Mouse (Mus musculus): ENCODE measurements around the gene Dock2. TPM values are rescaled to one million over a fixed set of nuclear protein-coding genes. Genes with fewer than 3 reads are reported as not detected.

Dock2 gene
- polyA plus RNA-seq, 1 experiment, result 3.4 TPM

DNA sequence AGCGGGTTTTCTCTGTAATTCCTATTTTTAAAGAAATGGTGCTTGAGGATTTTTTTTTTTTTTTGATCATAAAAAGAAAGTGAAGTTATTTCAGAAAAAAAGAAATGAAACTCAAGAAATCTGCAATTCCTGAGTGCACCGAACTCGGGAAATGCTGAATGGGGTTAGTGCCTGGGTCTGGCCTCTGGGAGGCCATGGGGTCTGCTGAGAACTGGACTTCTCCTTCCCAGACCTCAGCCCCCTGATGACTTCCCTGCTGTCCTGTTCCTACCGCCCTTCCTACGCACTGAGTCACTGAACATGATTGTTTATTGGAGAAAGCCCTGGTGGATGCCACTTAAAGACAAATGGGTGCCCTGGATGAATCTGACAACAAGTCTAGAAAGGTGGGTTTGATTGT is 356.5 kb downstream of the Dock2 start:
- no peak for DNase-seq (ENCODE audit: low read depth)

DNA sequence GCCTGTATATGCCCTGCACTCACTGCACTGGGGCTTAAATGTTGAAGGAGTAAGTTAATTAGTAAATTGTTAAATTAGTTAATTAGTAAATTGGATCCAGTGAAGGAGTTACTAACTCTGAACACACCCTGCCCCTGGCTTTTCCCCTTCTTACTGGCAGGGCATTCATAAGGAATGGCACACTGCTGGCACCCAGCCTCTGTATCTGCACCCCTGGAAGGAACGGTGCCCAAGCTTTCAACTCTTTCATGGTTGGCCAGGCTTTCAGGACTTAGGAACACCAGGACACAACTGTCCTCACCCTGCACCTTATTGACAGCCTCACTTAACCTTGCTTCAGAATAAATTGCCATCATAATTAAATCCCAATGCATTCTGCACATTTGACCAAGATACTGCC is 359.1 kb downstream of the Dock2 start:
- no peak for DNase-seq (ENCODE audit: low read depth)

DNA sequence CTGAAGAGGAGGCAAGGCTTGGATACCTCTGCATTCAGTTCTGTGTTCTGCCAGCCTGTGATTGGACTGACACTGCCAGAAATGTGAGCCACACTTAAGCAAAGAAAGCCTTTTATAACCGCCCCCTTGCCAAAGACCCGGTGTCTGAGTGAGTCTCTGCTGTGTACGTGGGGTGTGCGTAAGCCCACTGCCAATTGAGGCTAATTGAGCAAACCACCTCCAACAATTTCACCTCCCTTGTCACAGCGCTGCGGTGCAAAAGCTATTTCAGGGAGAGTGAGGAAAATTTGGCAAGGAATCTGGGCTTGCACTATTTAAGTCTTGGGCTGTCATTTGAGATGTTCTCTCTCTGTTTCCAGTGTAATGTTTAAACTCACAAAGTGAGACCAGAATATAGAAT is 362.6 kb downstream of the Dock2 start:
- no peak for DNase-seq (ENCODE audit: low read depth)

DNA sequence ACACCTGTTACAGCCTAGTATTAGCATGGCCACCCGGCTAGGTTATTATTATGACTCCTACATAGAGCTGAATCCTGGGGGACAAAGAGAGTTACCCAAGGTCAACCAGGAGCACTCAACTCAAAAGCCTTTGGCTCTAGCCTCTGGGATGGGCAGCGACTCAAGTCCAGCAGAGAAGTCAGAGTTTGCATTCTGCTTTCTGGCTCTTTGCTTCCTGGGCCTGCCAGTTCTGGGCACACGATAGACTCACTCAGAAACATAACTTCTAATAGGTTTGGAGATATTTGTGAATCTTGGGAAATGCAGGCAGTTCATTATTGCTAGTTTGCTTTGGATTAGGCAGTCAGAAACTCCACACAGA is 367.1 kb downstream of the Dock2 start:
- DNase-seq (ENCODE audit: low read depth), result no peak

DNA sequence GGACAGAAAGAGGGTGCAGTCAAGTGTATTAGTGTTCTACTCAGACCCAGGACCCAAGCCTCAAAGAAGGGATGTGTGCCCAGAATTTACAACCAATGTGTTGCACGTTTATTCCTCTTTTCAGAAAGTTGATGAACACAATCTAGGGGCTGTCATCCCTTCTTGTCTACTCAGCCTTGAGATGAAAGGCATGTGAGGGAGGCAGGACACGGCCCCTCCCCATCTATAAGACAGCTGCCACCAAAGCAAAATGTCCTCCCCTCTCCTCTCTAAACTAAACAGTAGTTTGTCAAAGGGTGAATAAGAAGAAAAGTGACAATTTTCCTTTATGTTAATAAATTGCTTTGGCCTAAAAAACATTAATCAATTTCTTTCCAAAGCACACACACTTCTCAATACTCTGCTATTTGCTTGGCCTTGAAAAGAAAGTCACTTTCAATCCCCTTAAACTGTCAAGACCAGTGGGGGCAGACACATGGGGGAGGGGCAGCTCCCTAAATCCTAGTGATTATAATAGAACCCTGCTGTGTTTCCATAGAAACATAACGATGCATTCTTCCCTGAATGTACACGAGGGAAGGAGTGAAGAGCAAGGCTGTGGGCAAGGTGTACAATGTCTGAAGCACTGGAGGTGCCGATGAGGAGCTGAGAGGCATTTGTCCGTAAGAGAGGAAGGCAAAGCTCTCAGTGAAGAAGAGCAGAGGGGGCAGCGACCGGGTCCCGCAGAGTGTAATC is 367.6 kb downstream of the Dock2 start:
- DNase-seq (ENCODE audit: low read depth), result no peak

DNA sequence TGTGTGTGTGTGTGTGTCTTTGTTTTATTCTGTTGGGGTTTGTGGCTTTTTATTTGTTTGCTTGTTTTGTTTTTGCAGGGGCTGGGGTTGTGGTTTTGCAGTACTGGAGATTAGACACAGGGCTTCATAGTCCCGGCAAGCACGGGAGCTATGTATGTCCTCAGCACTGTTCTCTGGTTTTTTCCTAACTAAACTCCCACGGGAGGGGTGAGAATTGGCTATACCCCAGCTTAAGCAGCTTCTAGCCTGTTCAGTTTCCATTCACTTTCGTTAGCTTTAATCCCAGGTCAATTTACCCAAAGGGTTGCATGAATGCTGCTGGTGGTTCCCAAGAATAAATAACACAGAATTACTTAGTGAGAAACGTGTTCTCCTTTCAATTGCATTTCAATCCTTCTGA is 376.8 kb downstream of the Dock2 start:
- no peak for DNase-seq (ENCODE audit: low read depth)

DNA sequence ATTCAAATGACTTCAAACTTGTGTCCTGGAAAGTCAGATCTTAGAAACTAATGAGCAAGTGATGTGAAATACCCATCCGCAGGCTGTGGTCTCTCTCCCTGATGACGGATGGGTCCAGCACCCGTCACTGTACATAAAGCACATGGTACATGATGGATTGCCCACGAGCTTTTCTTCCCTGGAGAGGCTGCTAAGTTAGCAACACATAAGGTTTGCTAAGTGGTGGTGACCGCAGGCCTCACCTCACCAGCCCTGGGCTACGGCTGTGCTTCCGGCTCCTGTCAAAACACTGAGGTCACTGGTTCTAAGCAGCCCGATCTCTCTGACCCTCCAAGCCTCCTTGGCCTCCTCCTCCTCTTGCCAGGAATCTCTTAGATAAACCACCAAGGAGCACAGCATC is 377.4 kb downstream of the Dock2 start:
- no peak for DNase-seq (ENCODE audit: low read depth)

DNA sequence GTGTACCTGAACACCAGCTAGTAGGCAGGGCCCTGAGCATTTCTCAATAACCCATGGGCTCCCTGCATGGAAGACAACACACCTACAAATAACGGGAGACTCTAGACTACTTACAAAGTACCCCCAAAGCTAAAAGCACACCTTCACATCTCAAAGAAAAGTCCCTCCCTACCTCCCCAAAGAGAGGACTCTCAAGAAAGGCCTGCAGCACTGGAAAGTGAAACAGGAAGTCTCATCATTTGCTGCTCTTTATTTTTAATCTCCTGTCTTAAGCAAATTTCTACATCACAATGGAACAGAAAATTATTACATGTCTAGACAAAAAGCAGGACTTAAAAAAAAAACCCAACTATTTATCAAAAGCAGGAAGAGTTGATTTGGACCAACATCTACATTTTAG is 378.4 kb downstream of the Dock2 start:
- no peak for DNase-seq (ENCODE audit: low read depth)

DNA sequence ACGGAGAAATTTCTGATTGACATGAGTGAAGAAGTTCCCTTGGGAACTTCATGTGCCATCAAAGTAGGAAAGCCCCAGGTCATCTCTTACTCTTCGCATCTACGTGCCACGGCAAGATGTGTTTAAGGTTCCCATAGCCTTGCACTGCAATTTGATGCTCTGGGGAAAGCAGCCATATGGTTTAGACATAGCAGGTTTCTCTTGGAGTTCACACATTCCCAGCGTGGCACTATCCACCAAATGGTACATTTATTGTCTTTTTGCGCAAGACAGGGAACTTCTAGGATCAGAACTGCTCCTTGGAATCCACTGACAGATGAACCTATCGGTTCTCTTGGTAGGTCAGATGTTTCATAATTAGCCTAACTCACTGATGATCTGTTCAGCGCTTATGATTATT is 382.3 kb downstream of the Dock2 start:
- no peak for DNase-seq (ENCODE audit: low read depth)

DNA sequence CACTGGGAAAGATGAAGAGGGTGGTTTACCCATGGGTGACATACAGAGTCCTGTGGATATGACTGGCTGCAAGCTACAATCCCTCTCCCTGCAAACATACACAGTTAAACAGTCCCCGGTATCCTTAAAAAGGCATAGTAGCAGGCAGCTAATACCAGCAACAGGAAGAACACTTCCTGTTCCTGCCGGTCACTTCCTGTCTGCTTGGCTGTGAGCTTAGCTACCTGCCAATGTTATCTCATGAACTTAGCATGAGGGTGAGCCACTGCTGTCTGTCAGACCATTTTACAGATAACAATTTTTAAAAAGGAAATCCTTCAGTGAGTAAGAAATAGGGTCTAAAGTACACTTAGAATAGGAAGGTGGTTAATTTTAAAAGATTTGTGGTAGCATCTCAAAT is 385.1 kb downstream of the Dock2 start:
- DNase-seq (ENCODE audit: low read depth), result no peak

DNA sequence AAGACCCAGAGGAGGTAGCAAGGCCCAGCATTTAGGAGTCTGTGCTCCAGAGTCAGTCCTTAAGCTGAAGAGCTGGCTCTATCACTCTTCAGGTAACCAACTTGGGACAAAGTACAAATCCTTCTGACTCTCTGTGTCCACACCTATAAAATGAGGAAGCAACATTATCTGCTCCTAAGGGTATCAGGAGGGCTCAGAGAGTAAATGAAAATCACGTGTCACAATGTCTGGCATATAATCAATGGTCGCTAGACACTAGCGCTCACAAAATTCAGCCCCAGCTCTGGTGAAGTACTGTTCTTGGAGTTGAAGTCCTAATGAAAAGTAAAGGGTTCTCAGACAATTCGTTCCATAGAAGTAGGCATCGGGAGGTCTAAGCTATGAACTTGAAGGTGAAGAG is 386.0 kb downstream of the Dock2 start:
- DNase-seq (ENCODE audit: low read depth), result no peak

DNA sequence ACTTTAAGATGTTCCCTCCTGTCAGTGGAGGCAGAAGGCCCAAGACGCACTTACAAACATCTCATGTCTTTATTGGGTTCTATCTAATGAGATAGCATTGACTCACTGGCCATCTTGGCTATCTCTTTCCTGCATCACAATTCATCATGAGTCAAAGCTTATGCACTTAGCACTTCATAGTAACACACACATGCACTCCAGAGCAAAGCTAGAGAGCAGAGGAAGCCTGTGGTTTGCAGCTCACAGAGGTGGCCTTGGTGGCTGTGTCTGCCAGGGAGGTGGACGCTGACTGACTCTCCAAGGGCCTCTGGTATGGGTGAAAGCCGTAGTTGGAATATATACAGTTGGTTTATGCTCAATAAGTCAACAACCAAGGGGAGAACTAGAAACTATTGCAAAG is 387.9 kb downstream of the Dock2 start:
- DNase-seq (ENCODE audit: low read depth), result no peak

DNA sequence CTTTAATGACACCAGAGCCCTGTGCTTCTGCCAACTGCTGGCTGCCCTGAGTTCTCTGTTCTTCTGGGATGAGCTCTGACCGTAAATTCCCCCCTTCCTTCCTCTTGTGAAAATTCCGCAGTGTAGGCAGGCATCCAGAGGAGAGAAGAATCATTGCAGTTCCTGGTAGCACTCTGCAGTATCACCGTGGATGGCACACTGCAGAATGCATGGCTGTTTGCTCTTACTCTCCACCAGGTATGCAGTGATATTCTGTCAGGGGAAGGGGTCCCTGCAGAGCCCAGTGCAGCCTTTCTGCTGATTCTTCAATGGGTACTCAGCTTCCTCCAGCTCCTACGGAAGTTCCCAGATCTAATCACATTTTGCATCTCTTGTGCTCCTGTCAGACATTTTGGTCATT is 391.6 kb downstream of the Dock2 start:
- DNase-seq (ENCODE audit: low read depth), result no peak

DNA sequence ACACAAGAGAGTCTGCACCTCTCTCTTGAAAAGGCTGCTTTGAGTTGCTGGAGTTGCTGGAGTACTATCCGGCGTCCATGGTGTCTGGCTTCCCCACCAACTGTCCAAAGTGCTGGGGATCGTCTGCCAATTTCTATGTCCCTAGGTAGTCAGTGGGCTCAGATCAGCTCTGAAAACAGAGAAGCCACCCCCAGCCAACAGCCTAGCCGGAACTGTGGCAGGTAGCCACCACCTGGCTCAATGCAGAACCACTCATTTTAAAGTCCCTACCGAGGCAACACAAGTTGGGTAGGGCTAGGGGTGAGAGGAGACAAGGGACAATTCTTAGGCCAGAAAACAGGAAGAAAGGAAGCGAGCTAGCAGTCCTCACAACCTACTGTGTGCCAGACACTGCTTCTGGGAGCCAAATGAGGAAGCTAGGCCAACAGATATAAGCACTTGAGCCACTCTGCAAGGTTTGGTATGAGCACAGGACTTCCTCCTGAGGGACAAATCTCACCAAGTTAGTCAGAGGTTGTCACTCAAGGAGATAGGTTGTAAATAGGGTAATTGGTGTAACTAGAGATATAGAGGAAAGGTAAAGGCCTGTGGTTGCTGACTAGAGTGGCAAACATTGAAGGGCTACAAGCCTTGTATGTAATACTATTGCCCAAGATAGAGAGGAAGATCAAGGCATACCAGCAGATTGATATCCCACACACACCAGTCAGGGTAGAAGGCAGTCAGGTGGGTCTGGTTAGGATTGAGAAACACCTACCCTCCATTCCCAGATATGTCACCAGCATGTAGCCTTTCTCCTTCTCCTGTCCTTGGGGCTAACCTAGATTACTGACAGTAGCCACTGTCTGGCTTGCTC is 394.2 kb downstream of the Dock2 start:
- DNase-seq (ENCODE audit: low read depth), result no peak

DNA sequence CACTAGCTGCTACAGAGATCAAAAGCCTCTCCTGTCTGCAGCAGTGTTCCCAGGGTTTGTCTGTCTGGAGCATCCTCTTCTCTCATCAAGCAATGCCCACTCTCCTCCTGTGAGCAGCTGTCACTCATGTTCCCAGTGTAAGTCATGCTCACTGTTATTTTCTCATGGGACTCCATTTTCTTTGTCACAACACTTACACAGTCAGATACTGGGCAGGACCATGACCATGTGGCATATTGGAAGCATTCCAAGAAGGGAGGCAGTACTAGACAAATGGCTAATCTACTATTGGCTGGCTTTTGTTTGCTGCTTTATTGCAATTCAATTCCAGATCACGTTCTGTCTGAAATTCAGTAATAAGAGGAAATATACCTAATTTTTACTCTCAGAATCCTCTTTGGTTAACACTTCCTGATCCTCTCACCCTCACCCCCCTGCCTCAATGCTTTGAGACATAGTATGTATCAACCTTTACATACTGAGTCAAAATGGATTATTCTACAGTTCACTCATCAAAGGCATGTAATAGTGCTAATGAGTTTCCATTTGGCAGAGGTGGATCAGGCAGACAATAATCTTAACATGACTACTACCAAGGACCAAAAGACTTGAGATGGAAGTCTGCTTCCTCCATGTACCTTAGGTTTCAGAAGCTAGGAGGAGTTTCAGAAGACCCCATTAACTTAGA is 398.5 kb downstream of the Dock2 start:
- no peak for DNase-seq (ENCODE audit: low read depth)

DNA sequence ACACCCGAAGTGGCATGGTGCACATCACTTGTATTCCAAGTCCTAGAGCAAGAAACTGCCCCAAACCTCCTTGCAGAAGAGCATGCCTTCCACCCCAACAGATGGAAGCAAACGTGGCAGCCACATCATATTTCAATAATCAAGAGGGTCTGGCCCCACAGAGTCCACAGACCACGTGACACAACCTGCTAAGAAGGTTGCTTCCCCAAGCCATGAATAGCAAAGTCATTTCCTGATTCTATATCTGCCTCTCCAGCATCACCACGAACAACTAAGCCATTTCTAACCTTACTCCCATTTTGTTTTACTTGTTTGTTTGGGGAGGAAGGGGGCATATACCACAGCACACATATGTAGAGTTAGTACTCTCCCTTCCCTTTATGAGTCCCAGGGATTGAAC is 399.5 kb downstream of the Dock2 start:
- DNase-seq (ENCODE audit: low read depth), result no peak

DNA sequence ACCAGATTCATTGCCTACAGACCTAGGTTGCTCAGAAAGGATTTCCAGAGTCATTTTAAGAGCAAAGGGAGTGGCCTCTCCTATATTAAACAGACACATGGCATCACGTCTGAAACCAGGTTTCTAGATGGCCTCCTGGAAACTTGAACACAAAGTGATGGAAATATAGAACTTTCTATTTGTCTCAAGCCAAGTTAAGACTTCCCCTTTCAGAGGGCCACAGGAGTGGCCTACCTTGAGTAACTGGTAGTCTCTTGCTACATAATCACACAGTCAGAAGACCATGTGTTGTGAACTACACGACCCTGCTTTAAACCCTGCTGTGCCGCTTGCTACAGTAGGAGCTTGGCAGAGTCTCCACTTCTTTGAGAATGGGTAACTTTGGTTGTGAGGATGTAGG is 400.2 kb downstream of the Dock2 start:
- no peak for DNase-seq (ENCODE audit: low read depth)

DNA sequence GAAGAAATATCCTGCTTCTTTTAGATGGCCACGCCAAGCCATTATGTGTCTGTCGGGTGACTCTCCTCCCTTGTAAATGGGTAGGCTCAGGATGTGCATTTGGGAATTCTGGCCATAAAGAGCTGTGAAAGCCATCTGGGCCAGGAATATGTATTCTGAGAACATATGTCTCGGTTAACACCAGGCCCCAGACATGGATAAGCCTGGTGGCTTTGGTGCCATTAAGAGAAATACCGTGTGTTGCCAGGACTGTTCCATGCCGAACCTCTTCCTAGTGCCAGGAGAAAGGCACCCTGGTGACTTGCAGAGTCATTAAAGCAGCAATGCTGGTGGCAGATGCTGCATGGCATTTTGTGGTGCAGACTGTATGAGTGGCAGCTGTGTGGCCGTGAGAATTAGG is 406.0 kb downstream of the Dock2 start:
- DNase-seq (ENCODE audit: low read depth), result no peak

DNA sequence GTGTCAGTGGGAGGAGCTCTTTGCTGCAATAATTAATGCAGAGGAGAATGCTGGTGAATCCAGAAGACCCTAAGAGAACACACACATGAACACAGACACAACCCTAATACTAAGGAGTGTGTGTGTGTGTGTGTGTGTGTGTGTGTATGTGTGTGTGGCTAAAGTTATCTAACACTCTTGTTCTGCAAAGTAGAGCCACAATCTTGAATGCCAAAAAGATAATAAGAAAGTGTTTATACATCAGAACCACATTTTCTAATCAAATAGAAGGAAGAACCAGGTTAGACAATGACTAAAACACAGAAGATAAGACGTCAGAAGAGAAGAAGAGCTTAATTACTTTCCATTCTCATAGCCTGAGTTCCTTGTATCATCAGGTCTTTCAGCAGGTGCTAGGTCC is 408.1 kb downstream of the Dock2 start:
- no peak for DNase-seq (ENCODE audit: low read depth)

DNA sequence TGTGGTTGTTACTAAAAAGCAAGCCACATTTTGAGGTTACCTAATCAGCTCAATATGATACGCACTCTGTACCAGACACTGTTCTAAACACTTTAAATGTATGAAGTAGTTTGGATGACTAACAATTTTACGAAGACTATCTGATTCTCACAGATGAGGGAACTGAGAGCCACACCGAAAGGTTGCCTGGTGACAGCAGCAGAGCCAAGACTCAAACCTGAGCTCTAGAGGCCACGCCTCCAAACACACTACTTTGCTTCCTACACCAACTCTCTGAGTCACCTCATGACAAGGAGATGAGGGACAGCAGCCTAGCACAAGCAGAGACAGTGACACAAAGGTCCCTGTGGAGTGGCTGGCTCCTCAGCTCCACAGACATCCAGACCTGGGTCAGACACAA is 411.5 kb downstream of the Dock2 start:
- DNase-seq (ENCODE audit: low read depth), result no peak

DNA sequence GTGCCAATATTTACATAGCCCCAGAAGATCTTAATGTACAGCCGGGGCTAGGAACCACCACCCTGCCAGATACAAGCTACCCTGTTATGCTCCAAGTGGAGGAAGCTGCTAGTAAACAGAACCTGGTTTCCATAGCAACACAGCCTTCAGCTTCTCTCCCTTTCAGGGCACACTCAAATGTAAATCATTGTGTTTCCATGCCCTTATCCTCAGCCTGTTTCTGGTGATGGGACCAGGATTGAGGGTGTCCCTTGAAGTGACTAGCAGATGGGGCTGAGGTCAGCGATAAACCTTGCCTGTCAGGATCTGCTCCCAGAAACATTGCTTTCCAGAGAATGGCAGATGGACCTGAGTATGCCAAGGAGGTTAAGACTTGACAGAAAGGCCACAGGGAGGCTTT is 427.6 kb downstream of the Dock2 start:
- no peak for DNase-seq (ENCODE audit: low read depth)

DNA sequence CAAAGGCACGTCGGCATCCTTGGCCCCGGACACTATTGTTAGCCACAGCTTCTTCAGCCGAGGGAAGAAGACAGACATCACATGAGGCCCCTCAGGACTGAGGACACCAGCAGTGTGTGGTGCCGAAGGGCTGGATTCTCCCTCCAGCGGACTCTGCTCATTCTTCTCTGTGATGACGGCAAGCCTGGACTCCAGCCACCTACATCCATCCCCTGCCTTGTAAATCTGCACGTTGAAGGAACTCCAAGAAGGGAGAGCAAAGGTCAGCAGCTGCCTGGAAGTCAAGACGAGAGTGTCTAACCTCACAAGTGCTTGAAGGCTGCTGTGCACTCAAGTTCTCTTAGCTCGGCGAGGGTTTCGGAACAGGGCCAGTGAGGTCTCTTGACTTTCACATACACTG is 428.3 kb downstream of the Dock2 start:
- no peak for DNase-seq (ENCODE audit: low read depth)

DNA sequence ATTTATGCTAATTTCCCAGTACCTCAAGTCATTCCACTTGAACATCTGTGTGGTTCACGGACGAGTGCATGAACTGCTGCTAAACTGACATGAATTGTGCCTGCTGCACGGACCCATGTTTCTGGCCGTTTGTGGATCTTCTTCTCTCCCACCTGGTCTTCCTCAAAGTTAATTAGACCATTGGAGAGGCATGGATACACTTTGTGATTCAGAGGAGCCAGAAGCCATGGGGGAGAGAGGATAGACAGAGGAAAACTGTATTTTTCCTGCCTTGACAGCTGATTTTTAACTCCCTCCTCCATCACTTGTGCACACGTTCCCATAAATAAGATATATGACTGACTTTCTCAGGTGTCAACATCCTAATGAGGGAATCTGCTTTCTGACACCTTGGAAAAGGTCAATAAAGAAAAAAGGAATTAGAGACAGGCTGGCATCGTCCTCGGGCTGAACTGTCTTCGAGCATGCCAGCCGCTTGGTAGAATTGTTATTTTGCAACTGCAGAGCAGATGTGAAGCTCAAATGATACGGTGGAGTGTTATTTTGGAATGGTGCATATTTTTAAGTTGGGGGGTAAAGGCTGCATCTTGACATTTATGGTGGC is 434.1 kb downstream of the Dock2 start:
- no peak for DNase-seq (ENCODE audit: low read depth)
